14 mouse cellular contexts compared by ENCODE assay signal in genomic region chr17:45700496-45701235, GRCm38 (mm10). TPM values are rescaled to one million over a fixed set of nuclear protein-coding genes. Genes with fewer than 3 reads are reported as not detected.
DNase-seq lines count a peak whose midpoint lies in the region; ATAC-seq and TF ChIP-seq lines count a peak whose summit lies in the region.
"Had no signal": no experiment of that assay in that cellular context is flagged by ENCODE, and none has a peak within 500 bp of the region (broad histone marks: within the 10 kb centered on the region; RNA-seq: fewer than 3 reads in every experiment).

No protein-coding gene starts in this region.

- peak overlapping the region; percentile 66 for H3K9ac ChIP-seq in liver, adult 2 months (ENCODE audit: low read depth, low read length)
- H3K9ac ChIP-seq in liver, embryonic 11.5 days (ENCODE audit: low read depth, low read length), result no peak overlapping the region
- no peak overlapping the region for H3K9ac ChIP-seq in hindbrain, postnatal 0 days (replicated peaks; ENCODE audit: low read length)
- H3K9ac ChIP-seq in midbrain, embryonic 14.5 days (replicated peaks; ENCODE audit: low read length), result no peak overlapping the region; the same call in 1 of the 2 replicates
- no peak overlapping the region for H3K9ac ChIP-seq in forebrain, embryonic 13.5 days

- peaks cover 34% of the 10 kb centered on the region for H3K4me1 ChIP-seq in liver, adult 2 months (ENCODE audit: control insufficient read depth, insufficient read depth, low read length)
- H3K4me1 ChIP-seq in liver, embryonic 11.5 days (replicated peaks; ENCODE audit: control insufficient read depth, insufficient read depth, low read length), result peaks cover 31% of the 10 kb centered on the region
- H3K4me1 ChIP-seq in hindbrain, postnatal 0 days (ENCODE audit: insufficient read depth, low read length), result no peaks in the 10 kb centered on the region
- H3K4me1 ChIP-seq in midbrain, embryonic 14.5 days (ENCODE audit: control insufficient read depth, insufficient read depth, low read length), result peaks cover 7% of the 10 kb centered on the region; the same call in 1 of the 2 replicates
- no peaks in the 10 kb centered on the region for H3K4me1 ChIP-seq in forebrain, embryonic 13.5 days

- H3K9me3 ChIP-seq in liver, embryonic 11.5 days (ENCODE audit: control insufficient read depth, low read length), result no peaks in the 10 kb centered on the region
- H3K9me3 ChIP-seq in hindbrain, postnatal 0 days (ENCODE audit: low read length), result no peaks in the 10 kb centered on the region
- H3K9me3 ChIP-seq in midbrain, embryonic 14.5 days (ENCODE audit: control insufficient read depth, low read length), result no peaks in the 10 kb centered on the region
- H3K9me3 ChIP-seq in forebrain, embryonic 13.5 days (replicated peaks), result no peaks in the 10 kb centered on the region

- H3K27me3 ChIP-seq in liver, adult 2 months (ENCODE audit: control insufficient read depth, insufficient read depth, low read length), result no peaks in the 10 kb centered on the region
- no peaks in the 10 kb centered on the region for H3K27me3 ChIP-seq in liver, embryonic 11.5 days (replicated peaks; ENCODE audit: control insufficient read depth, insufficient read depth, low read length)
- H3K27me3 ChIP-seq in hindbrain, postnatal 0 days (ENCODE audit: insufficient read depth, low read length), result no peaks in the 10 kb centered on the region
- no peaks in the 10 kb centered on the region for H3K27me3 ChIP-seq in midbrain, embryonic 14.5 days (ENCODE audit: control insufficient read depth, insufficient read depth, low read length)
- no peaks in the 10 kb centered on the region for H3K27me3 ChIP-seq in forebrain, embryonic 13.5 days
- H3K27me3 ChIP-seq: CH12.LX had no signal

- TF ChIP-seq POLR2A in liver, adult 2 months (IDR thresholded peaks at IDR 0.05; ENCODE audit: extremely low read depth, insufficient read depth, low read length), result no peak

- 23% methylated on average over 9 of the region's 16 CpGs for WGBS in liver, adult 2 months
- 60% methylated on average over 12 of the region's 16 CpGs for WGBS in liver, embryonic 11.5 days
- WGBS in hindbrain, postnatal 0 days, result 48% methylated on average over 9 of the region's 16 CpGs
- WGBS in midbrain, embryonic 14.5 days, result 41% methylated on average over 11 of the region's 16 CpGs
- 62% methylated on average over 9 of the region's 16 CpGs for WGBS in forebrain, embryonic 13.5 days

- H3K27ac ChIP-seq in liver, adult 2 months (replicated peaks; ENCODE audit: insufficient read depth, low read depth, low read length), result peak overlapping the region; percentile 86
- H3K27ac ChIP-seq in liver, embryonic 11.5 days (ENCODE audit: low read depth, low read length), result no peak overlapping the region; the same call in 1 of the 2 replicates
- no peak overlapping the region; the same call in 1 of the 2 replicates for H3K27ac ChIP-seq in hindbrain, postnatal 0 days
- H3K27ac ChIP-seq in midbrain, embryonic 14.5 days (replicated peaks; ENCODE audit: low read depth, low read length), result no peak overlapping the region
- H3K27ac ChIP-seq in forebrain, embryonic 13.5 days, result no peak overlapping the region

- no peak for TF ChIP-seq CTCF in liver, adult 2 months (IDR thresholded peaks at IDR 0.05; ENCODE audit: low read depth, low read length)
- TF ChIP-seq CTCF in hindbrain, postnatal 0 days (IDR thresholded peaks at IDR 0.05; ENCODE audit: low read depth), result no peak

- peak overlapping the region; percentile 50; the same call in 1 of the 2 replicates for H3K4me3 ChIP-seq in liver, adult 2 months (ENCODE audit: insufficient read depth, low read depth, low read length)
- H3K4me3 ChIP-seq in liver, embryonic 11.5 days (ENCODE audit: low read depth, low read length), result no peak overlapping the region
- no peak overlapping the region for H3K4me3 ChIP-seq in hindbrain, postnatal 0 days (ENCODE audit: low read length)
- H3K4me3 ChIP-seq in midbrain, embryonic 14.5 days (replicated peaks; ENCODE audit: low read depth, low read length), result no peak overlapping the region
- no peak overlapping the region for H3K4me3 ChIP-seq in forebrain, embryonic 13.5 days

- ATAC-seq in liver, embryonic 11.5 days (replicated peaks; ENCODE audit: low FRiP score), result no peak
- ATAC-seq in hindbrain, postnatal 0 days, result 0 out of 2 replicates have a peak, but pooled peaks have one; percentile 29
- ATAC-seq in midbrain, embryonic 14.5 days (ENCODE audit: low FRiP score, low TSS enrichment), result no peak
- no peak for ATAC-seq in forebrain, embryonic 13.5 days
- ATAC-seq: activated CD4-positive, CD25-positive, alpha-beta regulatory T cell, adult 4 months had no signal

- DNase-seq in liver, adult 2 months (ENCODE audit: extremely low read depth, low read depth, low spot score), result peak; percentile 84
- DNase-seq in liver, embryonic 11.5 days (ENCODE audit: low spot score), result no peak
- DNase-seq in gastrocnemius, postnatal 36 days, result peak; percentile 41 to 53
- no peak for DNase-seq in hindbrain, postnatal 0 days (ENCODE audit: low spot score)
- peak; percentile 12 for DNase-seq in midbrain, embryonic 14.5 days
- DNase-seq in cerebellum, postnatal 4 days (ENCODE audit: low spot score in 2 of 2), result no peak
- no peak for DNase-seq in left cerebral cortex, postnatal 10 days (ENCODE audit: extremely low spot score in 1 of 2, low spot score in 2 of 2)
- DNase-seq: cerebellum, adult 11-12 months had no signal

- peaks cover 3% of the 10 kb centered on the region; the same call in 1 of the 2 replicates for H3K36me3 ChIP-seq in liver, adult 2 months (ENCODE audit: control insufficient read depth, insufficient read depth, low read length)
- peaks cover 10% of the 10 kb centered on the region for H3K36me3 ChIP-seq in liver, embryonic 11.5 days (ENCODE audit: control insufficient read depth, insufficient read depth, low read length)
- H3K36me3 ChIP-seq in hindbrain, postnatal 0 days (ENCODE audit: insufficient read depth, low read length), result no peaks in the 10 kb centered on the region
- peaks cover 20% of the 10 kb centered on the region for H3K36me3 ChIP-seq in midbrain, embryonic 14.5 days (ENCODE audit: control insufficient read depth, insufficient read depth, low read length)
- peaks cover 33% of the 10 kb centered on the region for H3K36me3 ChIP-seq in forebrain, embryonic 13.5 days (ENCODE audit: poor library complexity, severe bottlenecking)

- H3K79me2 ChIP-seq in liver, adult 2 months (ENCODE audit: control insufficient read depth, insufficient read depth, low read length), result peaks cover 4% of the 10 kb centered on the region; the same call in 1 of the 2 replicates

- intact Hi-C loops in gastrocnemius, postnatal 36 days (cut with DNase I), result no loop called here
- intact Hi-C loops in left cerebral cortex, postnatal 10 days (cut with DNase I), result no loop called here

- H3K4me2 ChIP-seq in liver, embryonic 11.5 days, result no peak overlapping the region
- H3K4me2 ChIP-seq in hindbrain, postnatal 0 days (ENCODE audit: low read depth, low read length), result no peak overlapping the region
- H3K4me2 ChIP-seq in midbrain, embryonic 14.5 days (ENCODE audit: low read length), result no peak overlapping the region
- H3K4me2 ChIP-seq in forebrain, embryonic 13.5 days, result no peak overlapping the region

RNA-seq across cellular contexts. Expression of gene Tmem63b, which starts 14.0 kb away (rescaled TPM):
- total RNA-seq in liver, adult 2 months (2014; rRNA removed), result 23.0 and 35.4 TPM in 2 replicates
- polyA plus RNA-seq in liver, adult 2 months (2012; rRNA removed), result 98.6 and 99.2 TPM in 2 replicates
- 16.0 and 18.0 TPM in 2 replicates for polyA plus RNA-seq in liver, embryonic 11.5 days (2014; fragmentation: Nextera tagmentation; extraction: Ambion mirVana)
- total RNA-seq in gastrocnemius, postnatal 36 days (2021), result 10 to 100 TPM; 67.8 to 70.0 TPM
- total RNA-seq in hindbrain, postnatal 0 days (2014; rRNA removed), result 241 and 252 TPM in 2 replicates
- polyA plus RNA-seq in hindbrain, postnatal 0 days (2015; fragmentation: Nextera tagmentation; extraction: Ambion mirVana), result 123 and 139 TPM in 2 replicates
- 123 and 130 TPM in 2 replicates for polyA plus RNA-seq in midbrain, embryonic 14.5 days (2014; fragmentation: Nextera tagmentation; extraction: Ambion mirVana)
- total RNA-seq in left cerebral cortex, postnatal 10 days (2021), result 100 to 1,000 TPM; 238 to 244 TPM
- polyA plus RNA-seq in forebrain, embryonic 13.5 days (2015; fragmentation: Nextera tagmentation; extraction: Ambion mirVana), result 91.1 and 92.9 TPM in 2 replicates

RNA-seq across cellular contexts. Expression of gene Mrpl14, which starts 14.5 kb away (rescaled TPM):
- 86.3 and 111 TPM in 2 replicates for total RNA-seq in liver, adult 2 months (2014; rRNA removed)
- 224 and 259 TPM in 2 replicates for polyA plus RNA-seq in liver, adult 2 months (2012; rRNA removed)
- polyA plus RNA-seq in liver, embryonic 11.5 days (2014; fragmentation: Nextera tagmentation; extraction: Ambion mirVana), result 192 and 194 TPM in 2 replicates
- total RNA-seq in gastrocnemius, postnatal 36 days (2021), result 100 to 1,000 TPM; 103 to 107 TPM
- total RNA-seq in hindbrain, postnatal 0 days (2014; rRNA removed), result 41.3 and 58.7 TPM in 2 replicates
- 117 and 119 TPM in 2 replicates for polyA plus RNA-seq in hindbrain, postnatal 0 days (2015; fragmentation: Nextera tagmentation; extraction: Ambion mirVana)
- polyA plus RNA-seq in midbrain, embryonic 14.5 days (2014; fragmentation: Nextera tagmentation; extraction: Ambion mirVana), result 110 and 139 TPM in 2 replicates
- total RNA-seq in left cerebral cortex, postnatal 10 days (2021), result 10 to 100 TPM; 46.8 to 47.1 TPM
- polyA plus RNA-seq in forebrain, embryonic 13.5 days (2015; fragmentation: Nextera tagmentation; extraction: Ambion mirVana), result 116 and 125 TPM in 2 replicates

RNA-seq across cellular contexts. Expression of gene 1600014C23Rik, which starts 33.0 kb away (rescaled TPM):
- not detected in 2 replicates for total RNA-seq in liver, adult 2 months (2014; rRNA removed)
- polyA plus RNA-seq in liver, adult 2 months (2012; rRNA removed), result not detected in 2 replicates
- polyA plus RNA-seq in liver, embryonic 11.5 days (2014; fragmentation: Nextera tagmentation; extraction: Ambion mirVana), result not detected in 2 replicates
- not detected for total RNA-seq in gastrocnemius, postnatal 36 days (2021)
- not detected in 2 replicates for total RNA-seq in hindbrain, postnatal 0 days (2014; rRNA removed)
- 0.51 and 0.64 TPM in 2 replicates for polyA plus RNA-seq in hindbrain, postnatal 0 days (2015; fragmentation: Nextera tagmentation; extraction: Ambion mirVana)
- polyA plus RNA-seq in midbrain, embryonic 14.5 days (2014; fragmentation: Nextera tagmentation; extraction: Ambion mirVana), result 0.47 TPM in 1 of 2 replicates, not detected in the other
- total RNA-seq in left cerebral cortex, postnatal 10 days (2021), result not detected
- polyA plus RNA-seq in forebrain, embryonic 13.5 days (2015; fragmentation: Nextera tagmentation; extraction: Ambion mirVana), result 0.48 TPM in 1 of 2 replicates, not detected in the other
- total RNA-seq: neutrophil, adult 5-6 weeks had no signal
- polyA plus RNA-seq: activated CD4-positive, CD25-positive, alpha-beta regulatory T cell, adult 4 months; large intestine, adult 2 months; lung, embryonic 16.5 days had no signal

RNA-seq across cellular contexts. Expression of gene Capn11, which starts 41.5 kb away (rescaled TPM):
- 0.13 TPM in 1 of 2 replicates, not detected in the other for total RNA-seq in liver, adult 2 months (2014; rRNA removed)
- 0.02 TPM in 1 of 2 replicates, not detected in the other for polyA plus RNA-seq in liver, adult 2 months (2012; rRNA removed)
- 0.22 and 0.43 TPM in 2 replicates for polyA plus RNA-seq in liver, embryonic 11.5 days (2014; fragmentation: Nextera tagmentation; extraction: Ambion mirVana)
- under 1 TPM; 0.10 to 0.27 TPM for total RNA-seq in gastrocnemius, postnatal 36 days (2021)
- 0.42 and 1.8 TPM in 2 replicates for total RNA-seq in hindbrain, postnatal 0 days (2014; rRNA removed)
- 0.14 and 2.0 TPM in 2 replicates for polyA plus RNA-seq in hindbrain, postnatal 0 days (2015; fragmentation: Nextera tagmentation; extraction: Ambion mirVana)
- polyA plus RNA-seq in midbrain, embryonic 14.5 days (2014; fragmentation: Nextera tagmentation; extraction: Ambion mirVana), result 0.08 and 2.4 TPM in 2 replicates
- total RNA-seq in left cerebral cortex, postnatal 10 days (2021), result under 1 TPM in 1 of 2 experiments, not detected in 1; 0.39 TPM
- polyA plus RNA-seq in forebrain, embryonic 13.5 days (2015; fragmentation: Nextera tagmentation; extraction: Ambion mirVana), result 0.30 and 0.72 TPM in 2 replicates
- total RNA-seq: CH12.LX had no signal

Comparison
In these comparisons a context has a peak if more than half of its experiments do, and no peak if none do; other contexts are left out.
1. DNase-seq: peak in liver, adult 2 months (single experiment), gastrocnemius, postnatal 36 days (2 of 2) and midbrain, embryonic 14.5 days (single experiment); none in liver, embryonic 11.5 days (single experiment), hindbrain, postnatal 0 days (single experiment), cerebellum, postnatal 4 days (0 of 2) and left cerebral cortex, postnatal 10 days (0 of 2).